Mouse (Mus musculus) G1E (cell line): ENCODE data around the gene Fam222a.

Experiments used
- CTCF ChIP-seq: IDR thresholded peaks from 2 replicates; pipeline ENCODE4 v1.5.1; 2012; ENCODE audit warnings: low read depth, low read length, inconsistent platforms, mixed read lengths
- GATA1 ChIP-seq: IDR thresholded peaks from 2 replicates; pipeline ENCODE4 v1.6.1; 2012; ENCODE audit warnings: borderline replicate concordance, low read length, inconsistent platforms, mixed read lengths
- TAL1 ChIP-seq: conservative IDR thresholded peaks from 2 replicates; pipeline ENCODE4 v1.6.1; 2012; ENCODE audit warnings: low read depth, low read length, inconsistent platforms, mixed read lengths

- TF ChIP-seq TAL1: no peak
- no peak for TF ChIP-seq CTCF
- no peak for TF ChIP-seq GATA1
Measured at GRCm38 (mm10) chr5:114592463-114593160, 24.8 kb downstream of the Fam222a start.
